Mouse (Mus musculus): ENCODE data around the gene Ibtk.
"Not testable (repeated sequence)": the region's sequence is repeated elsewhere in the genome, so short reads cannot be mapped to it uniquely, and the experiment has no call there.

The Ibtk gene

GRCm38 (mm10) chr9:85749142-85749921 is at the start of gene Ibtk:
TSS of gene Ibtk (minus strand) at chr9:85749334.
- DNase-seq (ENCODE audit: low spot score): peak; percentile 97

GRCm38 (mm10) chr9:85791521-85791920 is 42.4 kb upstream of the Ibtk start:
- not testable (repeated sequence) for DNase-seq (ENCODE audit: low spot score)

- DNase-seq (ENCODE audit: low spot score): no peak
Measured at GRCm38 (mm10) chr9:85780249-85780648, 31.1 kb upstream of the Ibtk start.

GRCm38 (mm10) chr9:85779458-85779857 is 30.3 kb upstream of the Ibtk start:
- DNase-seq (ENCODE audit: low spot score): no peak

- DNase-seq (ENCODE audit: low spot score): no peak
Measured at GRCm38 (mm10) chr9:85777544-85777943, 28.4 kb upstream of the Ibtk start.

GRCm38 (mm10) chr9:85772280-85772679 is 23.1 kb upstream of the Ibtk start:
- no peak for DNase-seq (ENCODE audit: low spot score)

- DNase-seq (ENCODE audit: low spot score): no peak
Measured at GRCm38 (mm10) chr9:85771454-85771853, 22.3 kb upstream of the Ibtk start.

GRCm38 (mm10) chr9:85770369-85770768 is 21.2 kb upstream of the Ibtk start:
- no peak for DNase-seq (ENCODE audit: low spot score)

- no peak for DNase-seq (ENCODE audit: low spot score)
Measured at GRCm38 (mm10) chr9:85769057-85769789, 20.1 kb upstream of the Ibtk start.

GRCm38 (mm10) chr9:85767255-85767654 is 18.1 kb upstream of the Ibtk start:
- no peak for DNase-seq (ENCODE audit: low spot score)

GRCm38 (mm10) chr9:85762476-85762875 is 13.3 kb upstream of the Ibtk start:
- DNase-seq (ENCODE audit: low spot score): no peak

- no peak for DNase-seq (ENCODE audit: low spot score)
Measured at GRCm38 (mm10) chr9:85750797-85751196, 1.7 kb upstream of the Ibtk start.

GRCm38 (mm10) chr9:85749922-85750509 is 882 bp upstream of the Ibtk start:
- no peak for DNase-seq (ENCODE audit: low spot score)

- peak; percentile 79 for DNase-seq (ENCODE audit: low spot score)
Measured at GRCm38 (mm10) chr9:85748204-85749141, 661 bp downstream of the Ibtk start.

GRCm38 (mm10) chr9:85745566-85745965 is 3.6 kb downstream of the Ibtk start:
- no peak for DNase-seq (ENCODE audit: low spot score)

GRCm38 (mm10) chr9:85743358-85743757 is 5.8 kb downstream of the Ibtk start:
- no peak for DNase-seq (ENCODE audit: low spot score)

- no peak for DNase-seq (ENCODE audit: low spot score)
Measured at GRCm38 (mm10) chr9:85742107-85742506, 7.0 kb downstream of the Ibtk start.

GRCm38 (mm10) chr9:85739279-85739678 is 9.9 kb downstream of the Ibtk start:
- DNase-seq (ENCODE audit: low spot score): no peak

GRCm38 (mm10) chr9:85734821-85735220 is 14.3 kb downstream of the Ibtk start:
- DNase-seq (ENCODE audit: low spot score): no peak

- no peak for DNase-seq (ENCODE audit: low spot score)
Measured at GRCm38 (mm10) chr9:85724078-85724477, 25.1 kb downstream of the Ibtk start.

- DNase-seq (ENCODE audit: low spot score): no peak
Measured at GRCm38 (mm10) chr9:85717336-85717735, 31.8 kb downstream of the Ibtk start.

GRCm38 (mm10) chr9:85707302-85707701 is 41.8 kb downstream of the Ibtk start:
- DNase-seq (ENCODE audit: low spot score): peak; percentile 32

Data from ovary, postnatal 36 days (tissue).